Mouse (Mus musculus) hindbrain, embryonic 11.5 days (tissue): ENCODE measurements around the gene Zc3h13. TPM values are rescaled to one million over a fixed set of nuclear protein-coding genes. Genes with fewer than 3 reads are reported as not detected.

Experiments used
- ATAC-seq: fragments of 200-750 bp; cut with Nextera tagmentation; 2 replicates; pipeline ENCODE4 v1.8.0; 2017; ENCODE audit warnings: mild to moderate bottlenecking, moderate TSS enrichment, moderate library complexity; ENCODE audit not compliant: low FRiP score
- DNase-seq: peaks from one replicate; pipeline ENCODE4 v3.0.0-alpha.2; 2015; ENCODE audit warnings: low spot score
- H3K27ac ChIP-seq: fragments of 300-500 bp; sonication (generic); 2 replicates; pipeline ENCODE4 v1.5.1; 2014; ENCODE audit warnings: mild to moderate bottlenecking, low read depth, low read length
- H3K27me3 ChIP-seq: fragments of 300-500 bp; sonication (generic); 2 replicates; pipeline ENCODE4 v1.6.1; 2014; ENCODE audit warnings: mild to moderate bottlenecking, low read length, moderate library complexity, mixed read lengths; ENCODE audit not compliant: control insufficient read depth, insufficient read depth
- H3K36me3 ChIP-seq: fragments of 300-500 bp; sonication (generic); 2 replicates; pipeline ENCODE4 v1.6.1; 2014; ENCODE audit warnings: mild to moderate bottlenecking, low read length, moderate library complexity, mixed read lengths; ENCODE audit not compliant: control insufficient read depth, insufficient read depth
- H3K4me1 ChIP-seq: fragments of 300-500 bp; sonication (generic); replicated peaks from 2 replicates; pipeline ENCODE4 v1.6.1; 2014; ENCODE audit warnings: low read length, mixed read lengths; ENCODE audit not compliant: control insufficient read depth, insufficient read depth
- H3K4me2 ChIP-seq: fragments of 300-500 bp; sonication (generic); replicated peaks from 2 replicates; pipeline ENCODE4 v1.6.1; 2014; ENCODE audit warnings: mild to moderate bottlenecking, low read depth, low read length
- H3K4me3 ChIP-seq: fragments of 300-500 bp; sonication (generic); 2 replicates; pipeline ENCODE4 v1.5.1; 2014; ENCODE audit warnings: low read depth, low read length
- H3K9ac ChIP-seq: fragments of 300-500 bp; sonication (generic); 2 replicates; pipeline ENCODE4 v1.6.1; 2014; ENCODE audit warnings: low read depth, low read length
- H3K9me3 ChIP-seq: fragments of 300-500 bp; sonication (generic); 2 replicates; pipeline ENCODE4 v1.6.1; 2016; ENCODE audit warnings: low read length; ENCODE audit not compliant: control insufficient read depth
- WGBS: fragments of 180-500 bp; shearing (Covaris S2); extraction: QIAGEN DNeasy Blood & Tissue Kit; methylation state at CpG from one replicate; pipeline ENCODE4 v1.1.7; 2014; 5-methylcytosine and 5-hydroxymethylcytosine counted together
- polyA plus RNA-seq: library from polyadenylated mRNA; unstranded; fragments of >200 nt; fragmentation: Nextera tagmentation; extraction: Ambion mirVana; gene quantifications from 2 replicates; pipeline ENCODE4 v1.2.1, GENCODE M21; 2014

The Zc3h13 gene
- polyA plus RNA-seq, 1 experiment from 2014 or later = 44.6 TPM

DNA sequence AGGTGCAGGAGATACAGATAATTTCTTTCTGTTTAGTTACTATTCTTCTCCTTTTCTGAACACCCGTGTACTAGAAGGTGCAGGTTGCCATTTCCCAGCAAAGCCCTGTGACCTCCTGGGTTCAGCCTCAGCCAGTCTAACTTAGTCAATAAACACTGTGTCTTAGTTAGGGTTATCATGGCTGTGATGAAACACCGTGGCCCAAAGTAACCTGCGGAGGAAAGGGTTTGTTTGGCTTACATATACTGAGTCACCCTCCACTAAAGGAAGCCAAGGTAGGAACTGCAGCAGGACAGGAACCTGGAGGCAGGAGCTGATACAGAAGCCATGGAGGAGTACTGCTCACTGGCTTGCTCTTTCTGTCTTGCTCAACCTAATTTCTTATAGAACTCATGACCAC is 33.7 kb upstream of the Zc3h13 start:
- 89% methylated on average over 3 of the region's 3 CpGs for whole genome bisulfite sequencing
- no peak for ATAC-seq

DNA sequence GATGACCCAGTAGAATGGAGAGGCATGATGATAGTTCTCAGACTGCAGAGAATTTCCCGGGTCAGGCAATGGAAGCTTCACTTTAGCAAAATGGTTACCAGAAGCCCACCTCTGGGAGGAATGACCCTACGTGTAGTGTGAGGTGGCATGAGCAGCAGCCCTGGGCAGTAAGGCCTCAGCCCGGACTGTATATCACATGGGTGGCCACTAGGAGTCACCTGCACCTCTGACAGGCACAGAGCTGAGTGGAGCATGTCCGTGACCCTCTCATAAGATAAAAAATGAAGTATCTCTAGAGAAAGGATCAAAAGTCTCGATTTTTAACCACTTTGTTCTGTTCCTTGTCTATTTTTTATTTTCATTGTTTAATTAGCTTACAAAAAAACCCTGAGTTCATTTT is 27.7 kb upstream of the Zc3h13 start:
- H3K4me1 ChIP-seq = no peaks in the 10 kb centered on the region
- WGBS = 50% methylated on average over 5 of the region's 5 CpGs
- H3K4me2 ChIP-seq = no peak overlapping the region
- peak; percentile 17 for DNase-seq
- no peak overlapping the region for H3K4me3 ChIP-seq
- H3K9me3 ChIP-seq = no peaks in the 10 kb centered on the region
- ATAC-seq = no peak
- no peak overlapping the region for H3K9ac ChIP-seq
- H3K27ac ChIP-seq = no peak overlapping the region
- no peaks in the 10 kb centered on the region for H3K36me3 ChIP-seq
- H3K27me3 ChIP-seq = no peaks in the 10 kb centered on the region

More for the DNA sequence above, 33.7 kb upstream of the Zc3h13 start:
- Histone ChIP-seq H3K4me1 (no peaks in the 10 kb centered on the region), H3K4me2 (no peak overlapping the region), H3K9me3 (no peaks in the 10 kb centered on the region), H3K27me3 (no peaks in the 10 kb centered on the region), H3K4me3 (no peak overlapping the region), H3K36me3 (no peaks in the 10 kb centered on the region), H3K9ac (no peak overlapping the region), H3K27ac (no peak overlapping the region)
- no peak for DNase-seq

DNA sequence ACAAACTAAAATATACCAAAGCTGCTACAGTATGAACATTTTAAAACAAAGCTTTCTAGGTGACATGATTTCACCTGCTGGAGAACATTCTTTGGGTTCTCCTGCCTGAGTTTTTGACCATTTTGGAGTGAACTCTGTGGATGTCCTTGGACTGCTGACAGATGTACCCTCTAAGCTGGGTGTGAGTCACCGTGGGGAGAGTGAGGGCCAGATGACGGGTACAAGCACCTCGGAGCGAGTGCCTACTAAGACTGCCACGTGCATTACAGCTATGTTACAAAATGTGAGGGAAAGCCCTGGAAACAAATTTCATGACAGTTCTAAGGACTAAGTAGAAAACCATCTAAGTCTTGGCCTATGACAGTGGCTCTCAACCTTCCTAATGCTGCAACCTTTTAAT is 14.6 kb upstream of the Zc3h13 start:
- Histone ChIP-seq H3K4me1 (no peaks in the 10 kb centered on the region), H3K36me3 (no peaks in the 10 kb centered on the region), H3K27me3 (no peaks in the 10 kb centered on the region), H3K4me3 (no peak overlapping the region), H3K9ac (no peak overlapping the region), H3K27ac (no peak overlapping the region), H3K9me3 (no peaks in the 10 kb centered on the region), H3K4me2 (no peak overlapping the region)
- DNase-seq = no peak
- 90% methylated on average over 5 of the region's 5 CpGs for WGBS
- ATAC-seq = no peak

DNA sequence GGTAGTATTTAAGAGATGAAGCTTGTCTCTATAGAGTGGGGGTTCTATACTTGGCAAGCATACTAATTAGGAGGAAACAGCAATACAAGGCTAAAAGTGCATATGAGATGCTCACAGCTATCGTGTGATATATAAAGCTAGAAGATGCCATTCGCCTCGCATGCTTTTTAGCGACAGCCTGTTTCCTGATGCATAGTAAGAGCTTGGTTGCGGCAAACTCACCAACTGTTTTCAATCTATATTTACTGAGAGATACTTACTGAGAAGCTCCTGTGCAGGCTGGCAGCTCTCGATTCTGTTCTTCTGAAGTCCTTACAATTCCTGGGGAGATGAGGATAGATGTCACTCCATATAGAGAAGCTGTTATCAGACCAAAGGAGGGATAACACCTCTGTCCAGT is 4.5 kb upstream of the Zc3h13 start:
- no peak overlapping the region for H3K27ac ChIP-seq
- no peaks in the 10 kb centered on the region for H3K4me1 ChIP-seq
- no peaks in the 10 kb centered on the region for H3K9me3 ChIP-seq
- no peak overlapping the region for H3K4me2 ChIP-seq
- DNase-seq = no peak
- no peak for ATAC-seq
- H3K4me3 ChIP-seq = no peak overlapping the region
- H3K27me3 ChIP-seq = no peaks in the 10 kb centered on the region
- no peak overlapping the region for H3K9ac ChIP-seq
- 90% methylated on average over 6 of the region's 6 CpGs for WGBS
- no peaks in the 10 kb centered on the region for H3K36me3 ChIP-seq

DNA sequence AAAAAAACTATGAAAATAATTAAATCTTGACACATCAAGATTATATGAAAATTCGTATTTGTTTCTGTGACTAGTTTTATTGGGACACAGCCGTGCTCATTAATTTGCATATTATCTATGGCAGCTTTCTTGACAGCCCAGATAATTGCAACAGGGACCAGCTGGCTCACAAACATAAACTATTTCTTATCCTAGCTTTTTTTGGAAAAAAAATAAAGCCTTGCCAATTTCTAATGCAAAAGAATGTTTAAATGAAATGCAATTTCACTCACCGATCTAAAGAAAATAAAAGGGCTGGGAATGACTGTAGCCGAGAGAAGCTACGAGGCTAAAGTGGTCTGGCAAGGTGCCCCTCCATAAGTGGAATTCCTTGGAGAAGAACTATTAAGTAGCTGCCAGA is 3.8 kb upstream of the Zc3h13 start:
- H3K27ac ChIP-seq = no peak overlapping the region
- ATAC-seq (no peak), DNase-seq (no peak)
- H3K9ac ChIP-seq = no peak overlapping the region
- H3K27me3 ChIP-seq = no peaks in the 10 kb centered on the region
- no peaks in the 10 kb centered on the region for H3K36me3 ChIP-seq
- H3K4me1 ChIP-seq = no peaks in the 10 kb centered on the region
- WGBS = 81% methylated on average over 5 of the region's 5 CpGs
- H3K9me3 ChIP-seq = no peaks in the 10 kb centered on the region
- no peak overlapping the region for H3K4me2 ChIP-seq
- no peak overlapping the region for H3K4me3 ChIP-seq

DNA sequence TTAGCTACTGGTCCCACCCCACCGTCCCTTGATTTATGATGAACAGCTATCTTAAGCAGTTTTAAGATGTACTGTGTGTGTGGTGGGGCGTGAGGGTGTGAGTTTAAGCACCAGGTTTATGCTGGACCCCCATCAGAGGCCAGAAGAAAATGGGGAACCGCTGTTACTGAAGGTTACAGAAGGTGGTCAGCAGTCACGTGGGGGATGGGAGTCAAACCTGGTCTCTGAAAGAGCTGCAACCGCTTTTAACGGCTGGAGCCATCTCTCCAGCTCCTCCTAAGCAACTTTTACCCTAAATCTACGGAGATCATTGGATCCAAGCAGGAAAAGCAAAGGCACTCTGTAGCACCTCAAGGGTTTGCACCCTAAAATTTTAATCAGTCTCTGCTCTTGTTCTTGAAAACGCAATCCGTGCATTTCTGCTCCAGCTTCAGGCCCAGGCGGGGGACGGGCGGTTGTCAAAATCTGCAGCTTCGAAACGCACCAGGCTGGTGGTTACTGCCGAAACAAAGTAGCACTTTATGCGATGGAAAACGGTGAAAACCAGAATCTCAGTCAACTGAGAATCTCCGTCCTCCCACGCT is 472 bp upstream of the Zc3h13 start:
- peak overlapping the region; percentile 79 for H3K9ac ChIP-seq
- H3K36me3 ChIP-seq = no peaks in the 10 kb centered on the region
- no peak overlapping the region for H3K27ac ChIP-seq
- no peak for DNase-seq
- ATAC-seq = peak; percentile 36
- no peaks in the 10 kb centered on the region for H3K4me1 ChIP-seq
- WGBS = 6% methylated on average over 19 of the region's 19 CpGs
- no peaks in the 10 kb centered on the region for H3K27me3 ChIP-seq
- no peaks in the 10 kb centered on the region for H3K9me3 ChIP-seq
- peak overlapping the region; percentile 66 for H3K4me2 ChIP-seq
- peak overlapping the region; percentile 88 for H3K4me3 ChIP-seq

DNA sequence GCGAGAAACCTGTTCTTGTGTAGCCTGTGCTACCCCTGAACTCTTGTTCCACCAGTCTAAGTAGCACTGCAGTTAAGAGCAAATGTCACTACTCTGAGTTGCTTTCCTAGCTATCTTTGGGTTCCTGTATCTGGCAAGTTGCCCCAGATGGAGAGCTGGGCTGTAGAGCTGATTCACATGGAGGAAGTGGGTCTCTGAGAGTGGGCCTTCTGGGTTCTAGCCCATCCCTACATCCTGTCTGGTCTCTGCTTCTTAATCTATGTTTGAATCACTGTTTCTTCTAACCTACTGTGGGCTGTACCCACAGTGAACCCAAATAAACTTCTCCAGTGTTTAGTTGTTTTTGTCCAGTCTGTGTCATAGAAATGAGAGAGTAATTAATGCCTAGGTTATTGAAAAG is 16.9 kb downstream of the Zc3h13 start:
- no peaks in the 10 kb centered on the region for H3K9me3 ChIP-seq
- H3K36me3 ChIP-seq = no peaks in the 10 kb centered on the region
- DNase-seq (no peak), ATAC-seq (no peak)
- no peaks in the 10 kb centered on the region for H3K4me1 ChIP-seq
- H3K4me3 ChIP-seq = no peak overlapping the region
- no peak overlapping the region for H3K9ac ChIP-seq
- no peak overlapping the region for H3K27ac ChIP-seq
- H3K4me2 ChIP-seq = no peak overlapping the region
- 87% methylated on average over 1 of the region's 1 CpGs for WGBS
- H3K27me3 ChIP-seq = no peaks in the 10 kb centered on the region

DNA sequence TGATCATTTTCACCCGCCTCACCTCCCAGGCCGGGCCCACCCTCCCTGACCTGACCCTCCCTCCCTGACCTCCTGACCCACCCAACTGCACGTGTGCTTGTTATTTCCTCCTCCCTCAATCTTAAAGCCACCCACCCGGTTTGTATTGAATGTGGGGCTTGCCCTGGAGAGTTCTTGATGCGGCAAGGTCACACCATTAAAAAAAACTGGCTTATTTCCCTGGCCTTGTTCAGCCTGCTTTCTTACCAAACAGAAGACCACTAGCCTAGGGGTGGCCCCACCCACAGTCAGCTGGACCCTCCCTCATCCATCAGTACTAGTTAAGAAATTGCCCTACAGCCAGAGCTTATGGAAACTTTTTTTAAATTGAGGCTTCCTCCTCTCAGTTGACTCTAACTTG is 19.6 kb downstream of the Zc3h13 start:
- Histone ChIP-seq H3K27ac (no peak overlapping the region), H3K36me3 (no peaks in the 10 kb centered on the region), H3K4me2 (no peak overlapping the region), H3K9me3 (no peaks in the 10 kb centered on the region), H3K4me1 (no peaks in the 10 kb centered on the region), H3K4me3 (no peak overlapping the region), H3K9ac (no peak overlapping the region), H3K27me3 (no peaks in the 10 kb centered on the region)
- WGBS = 31% methylated on average over 5 of the region's 5 CpGs
- DNase-seq (no peak), ATAC-seq (no peak)

DNA sequence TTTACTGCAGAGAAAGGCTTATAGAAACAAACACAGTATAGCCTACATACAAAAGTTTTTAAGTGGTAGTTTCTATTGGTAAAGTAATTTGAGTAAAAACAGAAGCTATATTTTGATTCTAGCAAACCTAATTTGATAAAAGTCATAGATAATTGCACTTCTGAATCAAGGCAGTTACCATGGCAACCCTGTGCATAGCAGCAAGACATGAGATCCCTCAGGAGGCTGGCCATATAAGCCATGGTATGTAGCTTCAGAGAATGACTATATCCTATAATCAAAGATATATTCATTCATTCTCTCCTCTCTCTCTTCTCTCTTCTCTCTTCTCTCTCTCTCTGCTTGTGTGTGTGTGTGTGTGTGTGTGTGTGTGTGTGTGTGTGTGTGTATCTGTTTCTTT is 23.7 kb downstream of the Zc3h13 start:
- Histone ChIP-seq H3K9ac (no peak overlapping the region), H3K4me1 (no peaks in the 10 kb centered on the region), H3K4me2 (no peak overlapping the region), H3K27ac (no peak overlapping the region), H3K36me3 (no peaks in the 10 kb centered on the region), H3K4me3 (no peak overlapping the region), H3K27me3 (no peaks in the 10 kb centered on the region), H3K9me3 (no peaks in the 10 kb centered on the region)
- ATAC-seq (no peak), DNase-seq (peak; percentile 4)
